Mouse (Mus musculus) intestine, embryonic 16.5 days (tissue): ENCODE measurements around the gene Gstm5. TPM values are rescaled to one million over a fixed set of nuclear protein-coding genes. Genes with fewer than 3 reads are reported as not detected.

Source experiments
- ATAC-seq: fragments of 200-750 bp; cut with Nextera tagmentation; 2 replicates; pipeline ENCODE4 v1.8.0; 2017; ENCODE audit warnings: moderate TSS enrichment, moderate library complexity
- H3K27ac ChIP-seq: fragments of 300-500 bp; sonication (generic); 2 replicates; pipeline ENCODE4 v1.5.1; 2014; ENCODE audit warnings: mild to moderate bottlenecking, low read length
- H3K27me3 ChIP-seq: fragments of 300-500 bp; sonication (generic); replicated peaks from 2 replicates; pipeline ENCODE4 v1.6.1; 2014; ENCODE audit warnings: low read length, control low read depth, mixed read lengths; ENCODE audit not compliant: control insufficient read depth, insufficient read depth
- H3K36me3 ChIP-seq: fragments of 300-500 bp; sonication (generic); 2 replicates; pipeline ENCODE4 v1.6.1; 2014; ENCODE audit warnings: low read length, control low read depth; ENCODE audit not compliant: control insufficient read depth, insufficient read depth
- H3K4me1 ChIP-seq: fragments of 300-500 bp; sonication (generic); 2 replicates; pipeline ENCODE4 v1.6.1; 2014; ENCODE audit warnings: low read length, control low read depth, mixed read lengths; ENCODE audit not compliant: control insufficient read depth, insufficient read depth
- H3K4me2 ChIP-seq: fragments of 300-500 bp; sonication (generic); 2 replicates; pipeline ENCODE4 v1.6.1; 2014; ENCODE audit warnings: low read depth, low read length, control low read depth
- H3K4me3 ChIP-seq: fragments of 300-500 bp; sonication (generic); 2 replicates; pipeline ENCODE4 v1.5.1; 2014; ENCODE audit warnings: mild to moderate bottlenecking, low read length
- H3K9ac ChIP-seq: fragments of 300-500 bp; sonication (generic); 2 replicates; pipeline ENCODE4 v1.6.1; 2014; ENCODE audit warnings: low read depth, low read length
- H3K9me3 ChIP-seq: fragments of 300-500 bp; sonication (generic); 2 replicates; pipeline ENCODE4 v1.6.1; 2016; ENCODE audit warnings: low read length, control low read depth; ENCODE audit not compliant: control insufficient read depth
- WGBS: fragments of 180-500 bp; shearing (Covaris S2); extraction: QIAGEN DNeasy Blood & Tissue Kit; methylation state at CpG from one replicate; pipeline ENCODE4 v1.1.7; 2014; 5-methylcytosine and 5-hydroxymethylcytosine counted together
- polyA plus RNA-seq: library from polyadenylated mRNA; unstranded; fragments of >200 nt; fragmentation: Nextera tagmentation; extraction: Ambion mirVana; gene quantifications from 2 replicates; pipeline ENCODE4 v1.2.1, GENCODE M21; 2015

Gene Gstm5
- polyA plus RNA-seq, 1 experiment from 2014 or later, result 171 TPM

DNA sequence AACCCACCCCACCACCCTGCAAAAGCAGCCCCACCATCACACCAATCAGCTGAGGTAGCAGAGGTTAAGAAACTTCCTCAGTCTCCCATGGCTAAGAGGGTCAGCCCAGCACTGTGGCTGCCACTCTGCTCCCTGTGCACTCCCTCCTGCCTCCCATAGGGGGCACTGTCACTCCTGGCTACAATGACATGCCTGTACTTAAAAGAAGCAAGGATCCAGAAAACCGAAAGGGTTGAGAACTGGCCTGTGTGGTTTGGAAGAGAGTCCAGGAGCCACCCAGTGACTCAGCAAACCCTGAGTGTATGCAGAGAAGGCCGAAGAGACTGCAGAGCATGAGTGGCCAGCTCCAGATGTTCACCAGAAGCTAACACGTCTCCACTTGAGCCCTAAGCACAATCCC is 43.8 kb downstream of the Gstm5 start:
- H3K27me3 ChIP-seq, result no peaks in the 10 kb centered on the region
- H3K9ac ChIP-seq, result no peak overlapping the region
- 43% methylated on average over 3 of the region's 3 CpGs for WGBS
- H3K9me3 ChIP-seq, result no peaks in the 10 kb centered on the region
- no peak overlapping the region for H3K4me2 ChIP-seq
- H3K4me1 ChIP-seq, result no peaks in the 10 kb centered on the region
- peak; percentile 30 for ATAC-seq
- H3K4me3 ChIP-seq, result no peak overlapping the region
- H3K27ac ChIP-seq, result no peak overlapping the region
- no peaks in the 10 kb centered on the region for H3K36me3 ChIP-seq

DNA sequence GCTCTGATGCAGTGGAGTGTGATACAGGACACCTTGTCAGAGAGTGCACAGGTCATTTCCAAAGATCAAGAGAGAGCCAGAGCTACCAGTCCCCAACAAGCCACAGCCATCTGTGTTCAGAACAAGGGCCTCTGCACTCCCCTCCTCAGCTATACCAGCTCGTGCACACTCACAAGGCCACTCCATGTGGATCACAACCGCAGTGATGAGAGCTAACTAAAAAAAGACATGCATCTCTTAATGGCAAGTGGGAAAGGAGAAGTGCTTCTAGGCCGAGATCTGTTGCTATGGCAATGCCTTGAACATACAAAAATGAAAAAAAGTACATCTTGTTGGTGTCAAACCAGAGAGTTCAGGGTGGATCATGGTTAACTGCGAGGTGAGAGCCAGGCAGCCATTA is 44.2 kb downstream of the Gstm5 start:
- Histone ChIP-seq H3K36me3 (no peaks in the 10 kb centered on the region), H3K4me2 (no peak overlapping the region), H3K9me3 (no peaks in the 10 kb centered on the region), H3K4me1 (no peaks in the 10 kb centered on the region), H3K9ac (no peak overlapping the region), H3K27ac (no peak overlapping the region), H3K27me3 (no peaks in the 10 kb centered on the region), H3K4me3 (no peak overlapping the region)
- 73% methylated on average over 4 of the region's 4 CpGs for WGBS
- no peak for ATAC-seq

DNA sequence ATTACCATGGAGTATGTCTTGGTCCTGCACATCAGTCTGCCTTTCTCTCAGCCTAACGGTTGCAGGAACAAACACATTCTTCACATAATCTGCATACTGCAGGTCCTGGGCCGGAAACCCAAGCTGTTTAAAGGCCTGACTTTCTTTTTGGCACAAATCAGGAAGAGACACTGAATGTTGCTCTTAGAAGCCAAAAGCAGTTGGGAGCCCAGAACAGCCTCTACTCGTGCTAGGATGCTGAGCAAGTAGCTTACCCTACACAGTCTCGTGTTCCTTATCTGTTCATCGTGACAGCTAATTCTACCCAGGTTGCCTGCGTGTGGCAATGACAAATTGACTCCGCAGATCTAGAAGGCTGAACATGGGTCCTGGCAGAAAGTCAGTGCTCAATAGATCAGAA is 44.9 kb downstream of the Gstm5 start:
- ATAC-seq, result no peak
- H3K4me1 ChIP-seq, result no peaks in the 10 kb centered on the region
- no peak overlapping the region for H3K27ac ChIP-seq
- H3K4me3 ChIP-seq, result no peak overlapping the region
- no peaks in the 10 kb centered on the region for H3K9me3 ChIP-seq
- H3K4me2 ChIP-seq, result no peak overlapping the region
- no peak overlapping the region for H3K9ac ChIP-seq
- no peaks in the 10 kb centered on the region for H3K36me3 ChIP-seq
- WGBS, result 65% methylated on average over 7 of the region's 7 CpGs
- no peaks in the 10 kb centered on the region for H3K27me3 ChIP-seq

DNA sequence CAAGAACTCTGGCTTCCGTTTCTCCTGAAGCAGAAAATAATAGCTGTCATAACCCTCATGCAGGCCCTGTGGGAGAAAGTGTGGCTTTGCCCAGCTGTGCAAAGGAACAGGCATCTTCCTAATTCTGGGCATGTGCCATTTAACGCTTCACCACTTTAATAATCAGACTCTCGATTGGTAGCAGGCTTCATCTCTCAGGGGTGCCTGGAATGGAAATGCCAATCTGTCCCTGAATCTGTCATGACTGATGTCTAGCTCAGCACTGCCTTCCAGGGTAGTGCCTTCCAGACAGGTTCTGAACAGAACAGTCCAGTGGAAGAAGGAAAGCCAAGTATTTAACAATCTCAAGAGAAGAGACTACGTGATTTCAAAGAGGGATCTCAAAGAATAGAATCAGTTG is 45.6 kb downstream of the Gstm5 start:
- H3K4me1 ChIP-seq, result no peaks in the 10 kb centered on the region
- H3K27me3 ChIP-seq, result no peaks in the 10 kb centered on the region
- ATAC-seq, result no peak
- no peak overlapping the region for H3K9ac ChIP-seq
- WGBS, result 84% methylated on average over 4 of the region's 4 CpGs
- H3K4me2 ChIP-seq, result no peak overlapping the region
- no peak overlapping the region for H3K4me3 ChIP-seq
- H3K27ac ChIP-seq, result no peak overlapping the region
- H3K9me3 ChIP-seq, result no peaks in the 10 kb centered on the region
- no peaks in the 10 kb centered on the region for H3K36me3 ChIP-seq

DNA sequence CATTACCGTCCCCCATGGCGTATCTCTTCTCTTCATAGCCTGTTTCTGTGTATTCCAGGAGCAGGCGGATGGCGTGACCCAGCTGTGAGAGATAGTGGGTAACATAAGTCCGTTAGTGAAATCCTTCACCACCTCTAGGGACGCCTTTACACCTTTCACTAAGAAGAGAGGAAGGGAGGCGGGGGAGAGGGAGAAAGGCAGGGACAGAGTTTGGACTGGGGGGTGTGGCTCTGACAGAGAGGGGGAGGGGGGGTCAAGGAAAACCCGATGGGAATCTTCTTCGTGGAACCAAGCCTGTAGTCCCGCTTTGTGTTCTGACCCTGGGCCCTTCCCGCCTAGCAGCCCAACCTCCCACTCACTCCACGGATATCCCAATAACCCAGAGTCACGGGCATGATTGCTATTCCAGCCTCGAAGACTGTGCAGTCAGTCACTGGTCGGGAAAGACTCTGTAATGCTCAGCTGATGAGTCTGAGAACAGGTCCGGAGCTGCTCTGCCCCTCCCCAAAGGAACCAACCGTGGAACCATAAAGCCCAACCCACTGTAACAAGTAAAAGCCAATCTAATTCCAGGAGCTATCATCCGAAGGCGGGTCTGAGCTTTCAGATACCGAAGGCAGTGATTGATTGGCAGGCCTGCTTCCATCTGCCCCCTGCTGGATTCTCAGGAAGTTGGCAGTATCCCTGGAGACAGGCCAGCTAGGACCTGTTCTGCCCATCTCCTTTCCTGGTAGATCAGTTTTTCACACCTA is 47.8 kb downstream of the Gstm5 start, which contains the start of gene Gstm6:
TSS of gene Gstm6 (minus strand) at position 511 of the 752 bp plus-strand sequence.
- Histone ChIP-seq H3K36me3 (no peaks in the 10 kb centered on the region), H3K4me2 (peak within 1 kb of the TSS; percentile 39), H3K27me3 (no peaks in the 10 kb centered on the region), H3K27ac (no peak within 1 kb of the TSS), H3K4me3 (peak within 1 kb of the TSS; percentile 28), H3K4me1 (no peaks in the 10 kb centered on the region), H3K9me3 (no peaks in the 10 kb centered on the region), H3K9ac (no peak within 1 kb of the TSS)
- peak; percentile 91 for ATAC-seq
- 16% methylated on average over 20 of the region's 20 CpGs for WGBS

DNA sequence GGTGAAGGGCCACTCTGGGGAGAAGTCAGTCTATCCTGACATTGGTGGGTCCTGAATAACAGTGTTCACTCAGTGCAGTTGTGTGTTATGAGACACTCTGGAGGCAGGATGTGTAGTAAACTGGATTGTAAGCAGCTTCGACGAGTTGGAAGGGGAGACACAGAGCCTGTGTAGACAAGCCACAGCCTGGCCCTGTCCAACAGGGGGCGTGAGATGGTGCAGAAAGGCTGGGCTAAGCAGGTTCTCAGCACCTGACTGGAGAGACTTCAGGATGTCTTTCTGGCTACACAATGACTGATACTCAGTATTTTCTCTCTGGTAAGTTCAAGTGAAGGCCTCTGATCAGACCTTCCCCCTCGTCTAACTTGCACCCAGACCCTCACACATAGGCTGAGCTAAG is 50.1 kb downstream of the Gstm5 start:
- H3K4me3 ChIP-seq, result no peak overlapping the region
- ATAC-seq, result no peak
- no peaks in the 10 kb centered on the region for H3K4me1 ChIP-seq
- no peak overlapping the region for H3K9ac ChIP-seq
- no peak overlapping the region for H3K4me2 ChIP-seq
- no peaks in the 10 kb centered on the region for H3K27me3 ChIP-seq
- H3K27ac ChIP-seq, result no peak overlapping the region
- 62% methylated on average over 4 of the region's 4 CpGs for WGBS
- H3K9me3 ChIP-seq, result no peaks in the 10 kb centered on the region
- no peaks in the 10 kb centered on the region for H3K36me3 ChIP-seq

Other genes starting within 250 kb of the Gstm5 start
- gene Ahcyl1, start 199.3 kb upstream of the Gstm5 start, polyA plus RNA-seq, result 43.6 and 63.5 TPM in 2 replicates
- gene Csf1, start 135.4 kb upstream of the Gstm5 start, polyA plus RNA-seq, result 11.8 and 13.9 TPM in 2 replicates
- 274 and 322 TPM in 2 replicates for gene Eps8l3, start 18.6 kb upstream of the Gstm5 start, polyA plus RNA-seq
- 32.2 and 32.7 TPM in 2 replicates for gene Gstm7, start 36.0 kb downstream of the Gstm5 start, polyA plus RNA-seq
- gene Gstm6, start 47.9 kb downstream of the Gstm5 start, polyA plus RNA-seq, result 17.9 and 22.0 TPM in 2 replicates
- gene Gstm3, start 73.5 kb downstream of the Gstm5 start, polyA plus RNA-seq, result 160 and 183 TPM in 2 replicates
- 207 and 212 TPM in 2 replicates for gene Gstm2, start 90.6 kb downstream of the Gstm5 start, polyA plus RNA-seq
- 327 and 376 TPM in 2 replicates for gene Gstm1, start 122.2 kb downstream of the Gstm5 start, polyA plus RNA-seq
- gene Gstm4, start 149.1 kb downstream of the Gstm5 start, polyA plus RNA-seq, result 47.9 and 49.2 TPM in 2 replicates
- gene Ampd2, start 190.8 kb downstream of the Gstm5 start, polyA plus RNA-seq, result 46.9 and 48.9 TPM in 2 replicates
- 1.9 and 2.7 TPM in 2 replicates for gene Gnat2, start 197.0 kb downstream of the Gstm5 start, polyA plus RNA-seq